Mouse (Mus musculus): ENCODE results near the gene Msl1. TPM values are rescaled to one million over a fixed set of nuclear protein-coding genes. Genes with fewer than 3 reads are reported as not detected.

The Msl1 gene
- 27.6 and 47.7 TPM in 2 replicates for polyA plus RNA-seq (2012; rRNA removed; ENCODE audit: low replicate concordance)

DNA sequence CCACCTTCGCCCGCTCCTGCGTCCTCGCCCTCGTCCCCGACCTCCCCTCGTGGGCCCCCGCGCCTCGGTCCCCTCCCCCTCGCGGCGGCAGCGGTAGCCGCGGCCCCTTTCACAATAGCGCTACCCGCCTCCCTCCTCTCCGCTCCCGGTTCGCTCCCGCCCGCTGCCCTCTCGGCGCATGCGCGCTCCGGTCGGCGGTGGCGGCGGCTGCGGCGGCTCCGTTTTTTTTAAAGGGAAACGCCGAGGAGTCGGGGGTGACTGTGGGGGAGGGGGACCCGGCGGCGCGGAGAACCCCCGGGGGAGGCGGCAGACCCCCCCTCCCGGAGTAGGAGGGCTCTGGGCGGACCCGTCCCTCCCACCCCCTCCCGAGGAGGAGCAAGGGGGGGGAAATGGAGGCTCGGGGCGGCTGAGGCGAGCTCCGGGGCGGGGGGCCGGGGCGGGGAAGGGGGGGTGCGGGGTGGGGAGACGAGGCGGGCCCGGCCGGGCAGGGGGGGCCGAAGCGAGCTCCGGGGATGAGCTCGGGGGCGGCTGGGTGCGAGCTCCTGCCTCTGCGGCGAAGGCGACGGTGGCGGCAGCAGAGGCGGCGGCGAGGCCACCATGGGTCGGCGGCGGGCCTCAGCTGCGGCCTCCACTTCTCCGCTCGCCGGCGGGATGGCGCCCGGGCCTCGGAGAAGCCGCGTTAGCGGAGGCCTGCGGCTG is at the start of gene Msl1:
TSS of gene Msl1 (plus strand) at position 502 of the 699 bp plus-strand sequence.

GRCm38 (mm10) chr11:98774582-98775347 is 20.6 kb upstream of the Msl1 start, which contains the start of gene Nr1d1:
Gene Nr1d1, minus strand, starts transcription at chr11:98775333.

GRCm38 (mm10) chr11:98804605-98805004 is 9.3 kb downstream of the Msl1 start, which contains the start of gene Casc3:
Gene Casc3, plus strand, starts transcription at chr11:98804905.

GRCm38 (mm10) chr11:98836651-98837141 is 41.4 kb downstream of the Msl1 start, which contains the start of gene Rapgefl1:
Gene Rapgefl1, plus strand, starts transcription at chr11:98836785.

Other genes with a start within 250 kb of the Msl1 start
- 1.0 and 9.3 TPM in 2 replicates for gene Ikzf3, start 249.5 kb upstream of the Msl1 start, polyA plus RNA-seq (2012; rRNA removed; ENCODE audit: low replicate concordance)
- gene Zpbp2, start 244.4 kb upstream of the Msl1 start, polyA plus RNA-seq (2012; rRNA removed; ENCODE audit: low replicate concordance) = 0.33 and 0.44 TPM in 2 replicates
- gene Ormdl3, start 208.1 kb upstream of the Msl1 start, polyA plus RNA-seq (2012; rRNA removed; ENCODE audit: low replicate concordance) = 176 and 317 TPM in 2 replicates
- not detected in 2 replicates for gene Lrrc3c, start 197.2 kb upstream of the Msl1 start, polyA plus RNA-seq (2012; rRNA removed; ENCODE audit: low replicate concordance)
- not detected in 2 replicates for gene Gm12355, start 169.9 kb upstream of the Msl1 start, polyA plus RNA-seq (2012; rRNA removed; ENCODE audit: low replicate concordance)
- not detected in 2 replicates for gene Gsdma3, start 169.2 kb upstream of the Msl1 start, polyA plus RNA-seq (2012; rRNA removed; ENCODE audit: low replicate concordance)
- gene Gsdma2, start 148.8 kb upstream of the Msl1 start, polyA plus RNA-seq (2012; rRNA removed; ENCODE audit: low replicate concordance) = not detected in 2 replicates
- gene Gsdma, start 131.2 kb upstream of the Msl1 start, polyA plus RNA-seq (2012; rRNA removed; ENCODE audit: low replicate concordance) = not detected in 2 replicates
- 168 and 280 TPM in 2 replicates for gene Psmd3, start 113.0 kb upstream of the Msl1 start, polyA plus RNA-seq (2012; rRNA removed; ENCODE audit: low replicate concordance)
- gene Csf3, start 94.3 kb upstream of the Msl1 start, polyA plus RNA-seq (2012; rRNA removed; ENCODE audit: low replicate concordance) = 1.7 TPM in 1 of 2 replicates, not detected in the other
- gene Med24, start 66.1 kb upstream of the Msl1 start, polyA plus RNA-seq (2012; rRNA removed; ENCODE audit: low replicate concordance) = 43.3 and 86.4 TPM in 2 replicates
- 121 and 143 TPM in 2 replicates for gene Thra, start 54.9 kb upstream of the Msl1 start, polyA plus RNA-seq (2012; rRNA removed; ENCODE audit: low replicate concordance)
- 146 and 302 TPM in 2 replicates for gene Nr1d1, start 20.2 kb upstream of the Msl1 start, polyA plus RNA-seq (2012; rRNA removed; ENCODE audit: low replicate concordance)
- gene Casc3, start 9.4 kb downstream of the Msl1 start, polyA plus RNA-seq (2012; rRNA removed; ENCODE audit: low replicate concordance) = 21.2 and 39.6 TPM in 2 replicates
- 1.8 and 5.9 TPM in 2 replicates for gene Rapgefl1, start 41.3 kb downstream of the Msl1 start, polyA plus RNA-seq (2012; rRNA removed; ENCODE audit: low replicate concordance)
- gene Wipf2, start 68.1 kb downstream of the Msl1 start, polyA plus RNA-seq (2012; rRNA removed; ENCODE audit: low replicate concordance) = 6.0 and 8.5 TPM in 2 replicates
- gene Cdc6, start 112.3 kb downstream of the Msl1 start, polyA plus RNA-seq (2012; rRNA removed; ENCODE audit: low replicate concordance) = 0.36 and 2.4 TPM in 2 replicates
- gene Rara, start 132.3 kb downstream of the Msl1 start, polyA plus RNA-seq (2012; rRNA removed; ENCODE audit: low replicate concordance) = 19.6 and 43.5 TPM in 2 replicates
- gene Gjd3, start 187.5 kb downstream of the Msl1 start, polyA plus RNA-seq (2012; rRNA removed; ENCODE audit: low replicate concordance) = 0.20 and 1.6 TPM in 2 replicates
- 1.5 and 8.7 TPM in 2 replicates for gene Top2a, start 228.7 kb downstream of the Msl1 start, polyA plus RNA-seq (2012; rRNA removed; ENCODE audit: low replicate concordance)
- 1,047 and 2,025 TPM in 2 replicates for gene Igfbp4, start 245.7 kb downstream of the Msl1 start, polyA plus RNA-seq (2012; rRNA removed; ENCODE audit: low replicate concordance)

All from subcutaneous adipose tissue, adult 2 months (tissue).